Mouse (Mus musculus) forelimb bud, embryonic 11.5 days (tissue): ENCODE measurements around the gene M1ap.

Experiments used
- DNase-seq: peaks from one replicate; pipeline ENCODE4 v3.0.0-alpha.2; 2012; ENCODE audit warnings: low read depth, low spot score

The M1ap gene

GRCm38 (mm10) chr6:82946651-82947050 lies at the start of gene M1ap:
Gene M1ap, plus strand, starts transcription at chr6:82946902.
- DNase-seq: no peak

DNA sequence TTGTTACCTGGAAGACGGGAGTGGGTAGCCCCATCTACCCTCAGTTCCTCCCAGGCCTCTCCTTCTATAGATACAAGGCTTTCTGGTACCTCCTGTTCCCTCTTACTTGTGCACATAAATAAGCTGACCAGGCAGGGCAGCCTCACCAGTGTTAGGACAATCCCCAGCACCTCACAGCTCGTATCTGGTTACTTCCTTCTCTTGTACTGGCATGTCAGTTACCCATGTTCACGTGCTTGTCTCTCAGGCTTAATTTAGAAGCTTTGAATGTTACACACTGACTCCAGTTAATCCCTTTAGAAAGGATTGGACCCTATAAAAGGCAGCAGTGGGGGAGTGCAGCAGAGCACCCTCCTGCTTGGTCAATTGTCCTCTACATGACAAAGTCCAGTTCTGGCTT lies 49.4 kb upstream of the M1ap start:
- DNase-seq: no peak

GRCm38 (mm10) chr6:82898227-82898626 lies 48.5 kb upstream of the M1ap start:
- DNase-seq: no peak

DNA sequence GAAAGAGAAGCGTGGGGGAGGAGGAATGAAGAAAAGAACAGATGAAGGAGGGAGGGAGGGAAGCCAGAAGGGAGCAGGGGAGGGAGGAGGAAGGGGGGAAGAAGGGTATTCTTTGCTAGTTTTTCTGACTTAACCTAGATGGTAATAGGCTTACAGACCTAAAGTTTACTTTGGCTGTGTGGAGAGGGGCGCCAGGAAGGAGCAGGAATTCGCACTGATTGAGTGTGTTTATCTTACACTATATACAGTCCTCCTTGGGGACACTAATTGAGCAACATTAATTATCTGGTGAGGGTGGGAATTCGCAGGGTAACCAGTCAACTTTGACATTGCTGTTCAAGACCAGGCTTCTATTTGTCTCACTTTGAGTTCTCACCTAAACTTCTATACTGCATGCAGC lies 48.0 kb upstream of the M1ap start:
- DNase-seq: no peak

GRCm38 (mm10) chr6:82902559-82902958 lies 44.1 kb upstream of the M1ap start:
- no peak for DNase-seq

DNA sequence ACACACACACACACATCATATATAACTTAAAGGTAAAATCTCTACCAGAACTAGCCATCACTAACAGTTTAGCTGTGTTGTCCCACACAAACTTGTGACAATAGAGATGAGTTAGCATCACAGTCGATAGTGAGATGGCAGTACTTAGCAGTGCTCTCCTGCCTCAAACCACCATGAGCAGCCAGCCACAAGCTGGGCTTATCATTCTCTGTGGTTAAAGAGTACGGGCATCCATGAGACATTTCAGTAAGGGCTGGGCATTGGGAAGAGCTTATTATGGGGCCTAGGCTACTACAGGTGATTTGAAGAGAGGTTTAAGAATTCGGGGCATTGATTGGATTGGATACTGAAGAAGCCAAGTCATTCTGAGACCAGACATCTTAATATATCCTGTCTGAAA lies 39.7 kb upstream of the M1ap start:
- DNase-seq: no peak

GRCm38 (mm10) chr6:82908034-82908433 lies 38.7 kb upstream of the M1ap start:
- DNase-seq: no peak

DNA sequence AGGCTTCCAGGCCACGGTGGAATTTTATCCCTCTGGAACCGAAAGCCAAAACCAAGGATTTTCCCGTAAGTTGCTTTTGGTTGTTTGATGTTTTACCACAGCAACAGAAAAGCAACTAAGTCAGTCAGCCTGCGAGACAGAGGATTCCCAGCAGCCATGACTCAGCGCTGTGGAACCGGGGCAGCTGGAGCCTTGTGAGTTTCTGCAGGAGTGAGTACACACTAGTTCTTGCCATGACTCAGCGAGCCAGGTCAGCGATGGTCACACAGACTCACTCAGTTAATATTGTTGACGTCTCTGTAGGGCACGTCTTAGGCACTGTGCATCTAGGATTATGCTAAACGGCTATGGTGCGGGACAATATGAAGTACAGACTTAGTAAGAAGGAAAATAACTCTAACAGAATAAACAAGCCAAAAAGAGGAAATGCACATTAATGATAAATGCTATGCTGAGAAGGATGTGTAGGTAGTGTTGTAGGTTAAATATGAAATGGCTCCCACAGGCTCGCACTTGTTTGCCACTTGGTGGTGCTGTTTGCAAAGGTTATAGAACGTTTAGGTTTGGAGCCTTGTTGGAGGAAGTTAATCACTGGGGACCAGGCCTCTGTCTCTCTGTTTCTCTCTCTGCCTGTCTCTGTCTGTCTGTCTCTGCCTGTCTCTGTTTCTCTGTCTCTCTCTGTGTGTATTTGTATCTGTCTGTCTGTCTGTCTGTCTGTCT lies 37.4 kb upstream of the M1ap start:
- no peak for DNase-seq

- no peak for DNase-seq
These were observed 35.4 kb upstream of the M1ap start for GRCm38 (mm10) chr6:82911303-82911702.

DNA sequence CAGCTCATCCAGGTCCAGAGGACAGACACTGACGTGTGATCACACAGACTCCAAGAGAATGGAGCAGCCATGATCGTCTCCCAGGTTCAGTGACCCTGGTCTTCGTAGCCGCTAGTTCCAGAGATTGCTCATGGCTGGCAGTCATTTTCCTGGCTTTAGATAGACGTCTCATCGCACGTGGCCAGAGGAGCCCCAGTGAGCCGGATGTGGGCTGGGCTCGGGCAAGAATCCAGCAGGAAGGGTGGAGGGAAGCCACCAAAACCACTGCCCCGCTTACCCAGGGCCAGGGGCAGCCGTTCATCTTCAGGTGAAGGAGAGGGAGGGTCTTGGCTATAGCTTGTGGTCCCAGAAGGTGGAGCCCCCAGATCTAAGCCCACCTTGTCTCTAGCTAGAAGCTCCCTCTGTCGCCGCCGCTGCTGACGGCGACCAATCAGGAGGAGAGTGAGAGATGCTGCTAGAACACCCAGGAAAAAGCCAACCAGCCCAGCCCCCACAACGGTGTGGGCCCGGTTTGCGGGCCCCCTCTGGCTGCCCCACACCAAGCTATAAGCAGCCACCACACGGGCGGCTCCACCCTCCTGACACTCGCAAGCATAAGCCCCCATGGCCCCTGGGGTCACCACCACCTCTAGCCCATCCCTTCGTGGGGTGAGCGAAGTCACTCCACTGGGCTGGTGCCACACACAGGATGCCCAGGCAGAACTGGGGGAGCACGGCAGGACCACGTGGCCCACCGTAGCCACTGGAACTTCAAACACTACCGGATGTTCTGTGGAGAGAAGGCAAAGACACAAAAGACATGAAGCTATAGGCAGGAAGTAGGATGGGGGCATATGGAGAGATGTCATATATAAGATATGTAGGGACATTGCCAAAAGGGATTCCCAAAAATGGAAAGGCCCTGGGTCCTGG lies 33.1 kb upstream of the M1ap start:
- no peak for DNase-seq

DNA sequence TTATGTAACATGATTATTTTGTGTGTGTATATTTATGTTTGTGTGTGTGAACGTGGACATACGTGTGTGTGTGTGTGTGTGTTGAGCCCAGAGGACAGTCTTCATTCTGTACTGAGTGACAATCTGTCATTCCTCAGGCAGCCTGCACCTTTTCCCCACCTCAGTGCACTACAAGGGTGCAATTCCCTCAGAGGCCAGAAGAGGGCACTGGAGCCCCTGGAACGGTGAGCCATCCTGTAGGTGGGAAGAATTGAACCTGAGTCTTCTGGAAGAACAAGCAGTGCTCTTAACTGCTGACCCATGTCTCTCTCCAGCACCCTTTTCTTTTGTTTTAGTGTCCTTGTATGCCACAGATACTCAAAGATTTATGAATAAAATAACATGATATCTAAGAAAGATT lies 30.8 kb upstream of the M1ap start:
- peak; percentile 57 for DNase-seq

- DNase-seq: no peak
These were observed 30.2 kb upstream of the M1ap start for GRCm38 (mm10) chr6:82916459-82916858.

DNA sequence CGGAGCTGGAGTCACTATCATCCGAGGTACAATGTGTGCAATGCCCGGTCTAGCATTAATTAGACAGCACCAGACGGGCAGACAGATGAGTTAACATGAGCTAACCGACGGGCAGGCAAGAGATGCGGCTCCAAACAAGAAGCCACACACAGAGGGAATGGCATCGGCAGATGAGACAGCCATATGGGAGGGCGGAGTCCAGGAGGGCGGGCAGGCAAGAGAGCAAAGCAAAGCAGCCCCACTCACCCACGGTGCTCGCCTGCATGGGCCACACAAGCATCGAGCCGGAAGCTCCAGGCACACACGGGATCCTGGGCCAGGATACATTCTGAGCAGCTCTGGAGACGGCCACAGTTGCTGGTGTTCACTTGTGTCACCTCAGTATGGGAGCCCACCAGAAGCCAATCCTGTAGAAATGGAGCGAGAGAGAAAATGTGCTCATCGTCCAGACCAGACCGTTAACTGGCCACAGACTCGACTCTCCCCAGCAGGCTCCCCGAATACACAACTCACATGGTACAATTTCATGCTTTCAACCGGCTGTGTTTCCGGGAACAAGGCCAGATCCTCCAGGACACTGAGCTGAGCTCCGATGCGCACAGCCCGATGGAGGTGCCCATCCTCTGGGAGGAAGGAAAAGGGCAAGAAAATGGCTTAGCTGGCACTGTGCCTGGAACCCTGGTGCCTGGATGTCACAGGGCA lies 29.5 kb upstream of the M1ap start:
- no peak for DNase-seq

DNA sequence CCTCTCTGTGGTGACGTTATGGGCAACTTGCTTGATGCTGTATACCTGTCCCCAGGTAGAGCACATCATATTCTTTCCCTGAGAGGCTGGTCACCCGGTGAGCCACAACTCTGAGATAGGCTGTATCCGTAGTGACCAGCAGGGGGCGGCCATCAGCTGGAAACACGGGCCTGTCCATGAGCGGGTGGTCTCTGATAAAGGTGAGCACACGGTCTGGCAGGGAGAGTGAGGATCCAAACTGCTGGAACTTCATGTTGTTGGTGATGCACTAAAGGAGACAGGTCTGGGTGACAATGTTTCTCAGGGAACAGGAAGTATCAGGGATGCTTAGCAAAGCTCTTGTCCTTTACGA lies 28.9 kb upstream of the M1ap start:
- DNase-seq: peak; percentile 63

- no peak for DNase-seq
These were observed 28.3 kb upstream of the M1ap start for GRCm38 (mm10) chr6:82918371-82918770.

GRCm38 (mm10) chr6:82919520-82919919 lies 27.2 kb upstream of the M1ap start:
- DNase-seq: no peak

DNA sequence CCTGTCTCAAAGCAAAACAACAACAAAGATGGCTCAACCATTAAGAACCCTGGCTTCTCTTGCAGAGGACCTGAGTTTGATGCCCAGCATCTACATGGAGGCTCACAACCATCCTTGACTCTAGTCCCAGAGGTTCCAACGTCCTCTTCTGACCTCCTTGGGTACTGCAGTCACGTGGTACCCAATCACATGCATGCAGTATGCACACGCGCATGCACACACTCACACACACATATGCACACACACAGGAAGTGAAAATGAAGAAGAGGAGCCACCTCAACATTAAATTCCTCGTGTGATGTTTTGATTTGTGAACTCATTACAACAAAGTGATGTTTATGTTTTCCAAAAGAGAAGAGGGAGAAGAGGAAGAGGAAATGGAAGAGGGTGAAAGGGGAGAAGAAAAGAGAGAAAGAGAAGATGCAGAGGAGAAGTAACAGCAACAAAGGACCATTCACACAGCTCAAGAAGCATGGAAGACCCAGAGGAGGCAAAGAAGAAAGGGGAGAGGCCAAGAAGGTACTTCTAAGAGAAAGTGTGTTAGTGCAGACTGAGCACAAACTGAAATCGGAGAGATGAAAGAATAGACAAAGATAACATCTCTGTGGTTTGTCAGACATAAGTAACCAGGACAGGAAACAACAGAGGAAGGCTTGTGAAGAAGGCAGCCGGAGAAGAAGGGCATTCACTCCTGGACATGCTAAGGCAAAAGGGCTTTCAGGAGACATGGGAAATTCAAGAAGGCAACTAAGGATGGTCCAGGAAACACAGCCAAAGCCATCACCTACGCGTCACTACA lies 25.1 kb upstream of the M1ap start:
- no peak for DNase-seq

DNA sequence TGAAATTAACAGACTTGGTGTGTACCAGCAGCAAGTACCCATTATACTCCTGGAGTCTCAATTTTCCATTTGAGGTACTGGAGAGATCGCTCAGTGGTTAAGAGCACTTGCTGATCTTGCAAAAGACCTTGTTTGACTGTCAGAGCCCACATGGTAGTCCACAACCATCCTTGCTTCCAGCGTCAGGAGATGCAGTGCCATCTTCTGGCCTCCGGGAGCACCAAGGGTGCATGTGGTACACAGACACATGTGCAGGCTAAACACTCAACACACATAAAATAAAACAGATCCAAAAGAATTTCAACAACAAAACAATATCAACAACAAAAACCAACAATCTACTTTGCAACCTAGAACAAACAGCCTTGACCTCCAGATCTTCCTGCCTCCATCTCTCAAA lies 21.7 kb upstream of the M1ap start:
- no peak for DNase-seq

- no peak for DNase-seq
These were observed 20.6 kb upstream of the M1ap start for GRCm38 (mm10) chr6:82926106-82926505.

DNA sequence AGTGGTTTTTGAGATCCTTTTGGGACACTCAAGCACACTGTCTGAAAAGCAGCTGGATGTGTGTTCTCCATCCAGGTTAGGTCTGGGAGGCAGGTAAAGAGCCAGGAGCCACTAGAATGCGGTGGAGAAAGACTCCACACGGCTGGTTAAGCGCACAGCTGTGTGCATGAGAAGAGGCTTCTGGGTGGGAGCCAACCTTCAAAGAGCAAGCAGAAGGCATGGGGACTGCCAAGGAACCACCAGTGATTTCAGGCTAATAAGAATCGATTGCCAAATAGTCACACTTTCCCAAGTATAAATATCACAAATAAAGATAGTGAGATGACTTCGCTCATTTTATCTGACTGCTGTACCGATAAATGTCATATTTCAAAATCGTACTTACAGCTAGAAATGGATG lies 20.2 kb upstream of the M1ap start:
- DNase-seq: no peak

DNA sequence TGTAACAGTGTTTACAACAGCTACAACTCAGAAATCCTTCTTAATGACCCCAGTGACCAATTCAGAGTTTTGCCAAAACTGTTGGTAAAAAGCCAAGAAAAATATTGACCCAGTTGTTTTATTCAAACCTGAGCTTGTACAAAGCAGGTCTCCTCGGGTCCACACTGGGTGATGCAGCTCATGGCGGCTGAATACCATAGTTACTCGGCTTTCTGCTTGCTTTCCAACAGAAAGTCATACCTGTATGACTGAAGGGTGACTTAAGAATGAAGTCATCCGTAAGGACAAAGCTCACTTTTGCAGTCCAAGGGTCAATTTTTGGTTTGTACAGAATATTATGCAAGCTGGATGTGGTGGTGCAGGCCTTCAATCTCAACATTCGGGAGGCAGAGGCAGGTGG lies 19.1 kb upstream of the M1ap start:
- DNase-seq: no peak
